Mouse (Mus musculus) midbrain, postnatal 0 days (tissue): ENCODE measurements at regions not wholly inside any gene's neighbourhood (a gene's known extent, or its start where the extent isn't known, plus 50 kb on each side); places are given as distances from the start of the nearest gene placed in this dataset.
A peak's percentile ranks its signal among the peaks of the same experiment; 100 is the strongest.
"Not testable (repeated sequence)": the region's sequence is repeated elsewhere in the genome, so short reads cannot be mapped to it uniquely, and the experiment has no call there.

Experiments used
- ATAC-seq: fragments of 200-750 bp; cut with Nextera tagmentation; 2 replicates; pipeline ENCODE4 v1.8.0; 2017; ENCODE audit warnings: moderate number of reproducible peaks, mild to moderate bottlenecking, moderate TSS enrichment, moderate library complexity; ENCODE audit not compliant: low FRiP score
- DNase-seq: peaks from one replicate; pipeline ENCODE4 v3.0.0-alpha.2; 2015; ENCODE audit warnings: low spot score
- H3K27ac ChIP-seq: fragments of 300-500 bp; sonication (generic); 2 replicates; pipeline ENCODE4 v1.5.1; 2014; ENCODE audit warnings: low read depth, mild to moderate bottlenecking, low read length, mixed read lengths
- H3K27me3 ChIP-seq: fragments of 300-500 bp; sonication (generic); 2 replicates; pipeline ENCODE4 v1.6.1; 2014; ENCODE audit warnings: low read length, control low read depth, mixed read lengths; ENCODE audit not compliant: insufficient read depth
- H3K36me3 ChIP-seq: fragments of 300-500 bp; sonication (generic); 2 replicates; pipeline ENCODE4 v1.6.1; 2014; ENCODE audit warnings: low read length, control low read depth, mixed read lengths; ENCODE audit not compliant: insufficient read depth
- H3K4me1 ChIP-seq: fragments of 300-500 bp; sonication (generic); 2 replicates; pipeline ENCODE4 v1.6.1; 2014; ENCODE audit warnings: mild to moderate bottlenecking, control low read depth, antibody characterized with exemption, low read length, mixed read lengths; ENCODE audit not compliant: insufficient read depth
- H3K4me2 ChIP-seq: fragments of 300-500 bp; sonication (generic); 2 replicates; pipeline ENCODE4 v1.6.1; 2014; ENCODE audit warnings: low read depth, mild to moderate bottlenecking, low read length, mixed read lengths; ENCODE audit not compliant: poor library complexity, severe bottlenecking
- H3K4me3 ChIP-seq: fragments of 300-500 bp; sonication (generic); 2 replicates; pipeline ENCODE4 v1.5.1; 2014; ENCODE audit warnings: low read depth, mild to moderate bottlenecking, low read length, moderate library complexity
- H3K9ac ChIP-seq: fragments of 300-500 bp; sonication (generic); replicated peaks from 2 replicates; pipeline ENCODE4 v1.6.1; 2014; ENCODE audit warnings: mild to moderate bottlenecking, low read length, moderate library complexity, mixed read lengths; ENCODE audit not compliant: poor library complexity, severe bottlenecking
- H3K9me3 ChIP-seq: fragments of 300-500 bp; sonication (generic); 2 replicates; pipeline ENCODE4 v1.6.1; 2016; ENCODE audit warnings: low read length, control low read depth
- CTCF ChIP-seq: IDR thresholded peaks from 2 replicates; pipeline ENCODE4 v1.5.1; 2016; ENCODE audit warnings: antibody characterized with exemption, mild to moderate bottlenecking
- WGBS: fragments of 180-500 bp; shearing (Covaris S2); extraction: QIAGEN DNeasy Blood & Tissue Kit; methylation state at CpG from one replicate; pipeline ENCODE4 v1.1.7; 2014; 5-methylcytosine and 5-hydroxymethylcytosine counted together

- no peak for TF ChIP-seq CTCF
- Histone ChIP-seq H3K36me3 (no peaks in the 10 kb centered on the region), H3K4me3 (no peak overlapping the region), H3K27ac (no peak overlapping the region), H3K9ac (no peak overlapping the region), H3K4me1 (no peaks in the 10 kb centered on the region), H3K9me3 (no peaks in the 10 kb centered on the region), H3K4me2 (no peak overlapping the region), H3K27me3 (no peaks in the 10 kb centered on the region)
- WGBS: 95% methylated on average over 2 of the region's 2 CpGs
- ATAC-seq: no peak
- DNase-seq: no peak
Measured at GRCm38 (mm10) chr10:85276793-85277192, 91.9 kb upstream of the Cry1 start.

GRCm38 (mm10) chr10:85291733-85292476, 94.7 kb upstream of the Btbd11 start:
- H3K9me3 ChIP-seq: no peaks in the 10 kb centered on the region
- H3K4me2 ChIP-seq: no peak overlapping the region
- no peaks in the 10 kb centered on the region for H3K36me3 ChIP-seq
- H3K4me1 ChIP-seq: peaks cover 5% of the 10 kb centered on the region; the same call in 1 of the 2 replicates
- no peaks in the 10 kb centered on the region for H3K27me3 ChIP-seq
- H3K4me3 ChIP-seq: no peak overlapping the region
- WGBS: 87% methylated on average over 5 of the region's 5 CpGs
- no peak for TF ChIP-seq CTCF
- no peak overlapping the region for H3K9ac ChIP-seq
- DNase-seq: peak; percentile 37
- no peak overlapping the region for H3K27ac ChIP-seq
- no peak for ATAC-seq

- ATAC-seq: no peak
- Histone ChIP-seq H3K27me3 (no peaks in the 10 kb centered on the region), H3K36me3 (no peaks in the 10 kb centered on the region), H3K9ac (no peak overlapping the region), H3K4me1 (peaks cover 5% of the 10 kb centered on the region; the same call in 1 of the 2 replicates), H3K9me3 (no peaks in the 10 kb centered on the region), H3K4me3 (no peak overlapping the region), H3K4me2 (no peak overlapping the region), H3K27ac (no peak overlapping the region)
- peak; percentile 38 for DNase-seq
- WGBS: 15% methylated on average over 2 of the region's 2 CpGs
- TF ChIP-seq CTCF: no peak
Measured at GRCm38 (mm10) chr10:85292477-85292855, 94.1 kb upstream of the Btbd11 start.

- H3K4me3 ChIP-seq: no peak overlapping the region
- no peak for TF ChIP-seq CTCF
- H3K9ac ChIP-seq: no peak overlapping the region
- H3K27ac ChIP-seq: 0 out of 2 replicates have a peak overlapping the region, but pooled peaks have one; percentile 18
- H3K36me3 ChIP-seq: no peaks in the 10 kb centered on the region
- no peak overlapping the region for H3K4me2 ChIP-seq
- 25% methylated on average over 9 of the region's 9 CpGs for WGBS
- H3K27me3 ChIP-seq: no peaks in the 10 kb centered on the region
- DNase-seq (peak; percentile 27), ATAC-seq (no peak)
- H3K4me1 ChIP-seq: peaks cover 5% of the 10 kb centered on the region; the same call in 1 of the 2 replicates
- no peaks in the 10 kb centered on the region for H3K9me3 ChIP-seq
Measured at GRCm38 (mm10) chr10:85293071-85293783, 93.4 kb upstream of the Btbd11 start.

GRCm38 (mm10) chr10:85295133-85295887, 91.3 kb upstream of the Btbd11 start:
- WGBS: 92% methylated on average over 5 of the region's 5 CpGs
- H3K27me3 ChIP-seq: no peaks in the 10 kb centered on the region
- no peak overlapping the region for H3K9ac ChIP-seq
- no peaks in the 10 kb centered on the region for H3K36me3 ChIP-seq
- H3K4me1 ChIP-seq: peaks cover 5% of the 10 kb centered on the region; the same call in 1 of the 2 replicates
- ATAC-seq (no peak), DNase-seq (no peak)
- no peaks in the 10 kb centered on the region for H3K9me3 ChIP-seq
- no peak overlapping the region for H3K4me2 ChIP-seq
- H3K27ac ChIP-seq: no peak overlapping the region
- no peak overlapping the region for H3K4me3 ChIP-seq
- no peak for TF ChIP-seq CTCF

GRCm38 (mm10) chr10:85311781-85312180, 74.8 kb upstream of the Btbd11 start:
- H3K4me1 ChIP-seq: no peaks in the 10 kb centered on the region
- H3K4me2 ChIP-seq: no peak overlapping the region
- TF ChIP-seq CTCF: no peak
- DNase-seq: no peak
- H3K4me3 ChIP-seq: no peak overlapping the region
- H3K36me3 ChIP-seq: no peaks in the 10 kb centered on the region
- H3K9ac ChIP-seq: no peak overlapping the region
- H3K9me3 ChIP-seq: no peaks in the 10 kb centered on the region
- ATAC-seq: no peak
- no peaks in the 10 kb centered on the region for H3K27me3 ChIP-seq
- H3K27ac ChIP-seq: no peak overlapping the region

- ATAC-seq, H3K9me3 ChIP-seq, H3K4me1 ChIP-seq, H3K4me3 ChIP-seq, H3K4me2 ChIP-seq, H3K27ac ChIP-seq, H3K36me3 ChIP-seq, DNase-seq, H3K9ac ChIP-seq, H3K27me3 ChIP-seq: not testable (repeated sequence)
- WGBS: 96% methylated on average over 10 of the region's 10 CpGs
Measured at GRCm38 (mm10) chr10:85313331-85313730, 73.3 kb upstream of the Btbd11 start.
